Mouse (Mus musculus): ENCODE results near the gene Foxa3.

GRCm38 (mm10) chr7:19007026-19007977, 16.0 kb downstream of the Foxa3 start:
- TF ChIP-seq CTCF (IDR thresholded peaks at IDR 0.05; ENCODE audit: low read depth), result no peak
- no peak for TF ChIP-seq EP300 (IDR thresholded peaks at IDR 0.05; ENCODE audit: low read depth)

Data from heart, postnatal 0 days (tissue).